Comparison of ENCODE assay signal across 9 mouse cellular contexts in the genomic region with DNA sequence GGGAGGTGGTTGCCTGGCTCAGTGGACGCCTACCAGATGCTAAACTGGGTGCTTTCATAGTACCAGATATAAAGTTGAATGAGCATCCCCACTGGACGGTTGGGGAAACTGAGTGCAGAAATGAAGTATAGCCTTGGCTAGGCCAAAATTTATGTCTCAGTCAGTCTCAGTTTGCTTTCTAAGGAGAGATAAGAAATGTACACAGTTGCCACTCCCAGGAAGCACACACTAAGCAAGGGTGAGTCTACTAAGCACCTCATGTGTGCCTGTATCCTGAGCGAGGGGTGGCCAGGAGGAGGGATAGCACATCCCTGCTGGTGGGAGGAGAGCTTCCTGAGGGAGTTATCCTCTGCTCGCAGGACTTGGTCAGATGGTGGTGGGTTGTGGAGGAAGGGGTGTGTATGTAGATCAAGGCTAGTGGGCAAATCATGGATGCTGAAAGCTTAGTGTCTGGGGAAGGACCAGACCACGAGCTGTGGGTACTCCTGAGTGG. TPM values are rescaled to one million over a fixed set of nuclear protein-coding genes. Genes with fewer than 3 reads are reported as not detected.
A peak's percentile ranks its signal among the peaks of the same experiment; 100 is the strongest.
DNase-seq lines count a peak whose midpoint lies in the region; ATAC-seq and TF ChIP-seq lines count a peak whose summit lies in the region.
"Had no signal": no experiment of that assay in that cellular context is flagged by ENCODE, and none has a peak within 500 bp of the region (broad histone marks: within the 10 kb centered on the region; RNA-seq: fewer than 3 reads in every experiment).

No protein-coding gene starts in this region.

- ATAC-seq in kidney, embryonic 16.5 days (ENCODE audit: low FRiP score, low TSS enrichment): no peak
- ATAC-seq in embryonic facial prominence, embryonic 11.5 days (replicated peaks; ENCODE audit: insufficient number of reproducible peaks, low FRiP score, low TSS enrichment, low read depth): no peak
- ATAC-seq in hindbrain, embryonic 13.5 days (ENCODE audit: low FRiP score): no peak
- no peak for ATAC-seq in midbrain, postnatal 0 days (ENCODE audit: low FRiP score)

- H3K4me3 ChIP-seq in kidney, embryonic 16.5 days (ENCODE audit: low read length): peak overlapping the region; percentile 69
- peak overlapping the region; percentile 83; the same call in 1 of the 2 replicates for H3K4me3 ChIP-seq in embryonic facial prominence, embryonic 11.5 days (ENCODE audit: low read depth, low read length)
- peak overlapping the region; percentile 56; the same call in 1 of the 2 replicates for H3K4me3 ChIP-seq in hindbrain, embryonic 13.5 days
- no peak overlapping the region for H3K4me3 ChIP-seq in midbrain, postnatal 0 days (ENCODE audit: low read depth, low read length)

- peak overlapping the region; percentile 64 for H3K4me2 ChIP-seq in kidney, embryonic 16.5 days (replicated peaks; ENCODE audit: low read depth, low read length)
- peak overlapping the region; percentile 93 for H3K4me2 ChIP-seq in embryonic facial prominence, embryonic 11.5 days (ENCODE audit: low read depth, low read length)
- H3K4me2 ChIP-seq in hindbrain, embryonic 13.5 days: peak overlapping the region; percentile 74
- peak overlapping the region; percentile 62 for H3K4me2 ChIP-seq in midbrain, postnatal 0 days (ENCODE audit: low read depth, low read length, poor library complexity, severe bottlenecking)

- peaks cover 56% of the 10 kb centered on the region for H3K4me1 ChIP-seq in kidney, embryonic 16.5 days (ENCODE audit: insufficient read depth, low read length)
- H3K4me1 ChIP-seq in embryonic facial prominence, embryonic 11.5 days (ENCODE audit: control insufficient read depth, insufficient read depth, low read length): peaks cover 6% of the 10 kb centered on the region
- peaks cover 51% of the 10 kb centered on the region for H3K4me1 ChIP-seq in hindbrain, embryonic 13.5 days (replicated peaks)
- peaks cover 5% of the 10 kb centered on the region; the same call in 1 of the 2 replicates for H3K4me1 ChIP-seq in midbrain, postnatal 0 days (ENCODE audit: insufficient read depth, low read length)

- no peaks in the 10 kb centered on the region for H3K9me3 ChIP-seq in kidney, embryonic 16.5 days (ENCODE audit: low read length)
- no peaks in the 10 kb centered on the region for H3K9me3 ChIP-seq in embryonic facial prominence, embryonic 11.5 days (replicated peaks; ENCODE audit: control insufficient read depth, low read length)
- H3K9me3 ChIP-seq in hindbrain, embryonic 13.5 days: no peaks in the 10 kb centered on the region
- H3K9me3 ChIP-seq in midbrain, postnatal 0 days (ENCODE audit: low read length): no peaks in the 10 kb centered on the region

- peak overlapping the region; percentile 93 for H3K27ac ChIP-seq in kidney, embryonic 16.5 days (ENCODE audit: low read length)
- peak overlapping the region; percentile 62; the same call in 1 of the 2 replicates for H3K27ac ChIP-seq in embryonic facial prominence, embryonic 11.5 days (replicated peaks; ENCODE audit: low read depth, low read length)
- no peak overlapping the region for H3K27ac ChIP-seq in hindbrain, embryonic 13.5 days
- no peak overlapping the region for H3K27ac ChIP-seq in midbrain, postnatal 0 days (ENCODE audit: low read depth, low read length)

- DNase-seq in kidney, adult 11 months: no peak
- DNase-seq in embryonic facial prominence, embryonic 11.5 days (ENCODE audit: low spot score): no peak
- DNase-seq in midbrain, postnatal 0 days (ENCODE audit: low spot score): no peak
- no peak for DNase-seq in ovary, postnatal 10 days (ENCODE audit: low spot score)
- no peak for DNase-seq in urinary bladder, adult 18-20 months (ENCODE audit: low spot score in 2 of 2)
- DNase-seq in urinary bladder, adult 2 months (ENCODE audit: low spot score): no peak

- H3K9ac ChIP-seq in kidney, embryonic 16.5 days (replicated peaks; ENCODE audit: low read length): peak overlapping the region; percentile 39; the same call in 1 of the 2 replicates
- H3K9ac ChIP-seq in embryonic facial prominence, embryonic 11.5 days (replicated peaks; ENCODE audit: low read length): no peak overlapping the region
- H3K9ac ChIP-seq in hindbrain, embryonic 13.5 days: peak overlapping the region; percentile 29; the same call in 1 of the 2 replicates
- H3K9ac ChIP-seq in midbrain, postnatal 0 days (replicated peaks; ENCODE audit: low read length, poor library complexity, severe bottlenecking): no peak overlapping the region

- peaks cover 8% of the 10 kb centered on the region; the same call in 1 of the 2 replicates for H3K36me3 ChIP-seq in kidney, embryonic 16.5 days (ENCODE audit: insufficient read depth, low read length)
- no peaks in the 10 kb centered on the region for H3K36me3 ChIP-seq in embryonic facial prominence, embryonic 11.5 days (replicated peaks; ENCODE audit: control insufficient read depth, insufficient read depth, low read depth, low read length)
- H3K36me3 ChIP-seq in hindbrain, embryonic 13.5 days: peaks cover 12% of the 10 kb centered on the region; the same call in 1 of the 2 replicates
- H3K36me3 ChIP-seq in midbrain, postnatal 0 days (ENCODE audit: insufficient read depth, low read length): peaks cover 10% of the 10 kb centered on the region

- no peaks in the 10 kb centered on the region for H3K27me3 ChIP-seq in kidney, embryonic 16.5 days (ENCODE audit: insufficient read depth, low read length)
- no peaks in the 10 kb centered on the region for H3K27me3 ChIP-seq in embryonic facial prominence, embryonic 11.5 days (ENCODE audit: control insufficient read depth, insufficient read depth, low read length)
- no peaks in the 10 kb centered on the region for H3K27me3 ChIP-seq in hindbrain, embryonic 13.5 days
- no peaks in the 10 kb centered on the region for H3K27me3 ChIP-seq in midbrain, postnatal 0 days (ENCODE audit: insufficient read depth, low read length)

- no peak for TF ChIP-seq CTCF in midbrain, postnatal 0 days (IDR thresholded peaks at IDR 0.05)

- WGBS in kidney, embryonic 16.5 days: 12% methylated on average over 5 of the region's 5 CpGs
- 35% methylated on average over 5 of the region's 5 CpGs for WGBS in embryonic facial prominence, embryonic 11.5 days
- WGBS in hindbrain, embryonic 13.5 days: 50% methylated on average over 5 of the region's 5 CpGs
- WGBS in midbrain, postnatal 0 days: 55% methylated on average over 5 of the region's 5 CpGs

RNA-seq across cellular contexts. Expression of gene Triobp, which starts 36.8 kb away (rescaled TPM):
- 67.3 and 78.4 TPM in 2 replicates for polyA plus RNA-seq in kidney, embryonic 16.5 days (2015; fragmentation: Nextera tagmentation; extraction: Ambion mirVana)
- 33.4 and 36.9 TPM in 2 replicates for polyA plus RNA-seq in embryonic facial prominence, embryonic 11.5 days (2014; fragmentation: Nextera tagmentation; extraction: Ambion mirVana)
- polyA plus RNA-seq in hindbrain, embryonic 13.5 days (2015; fragmentation: Nextera tagmentation; extraction: Ambion mirVana): 31.6 and 36.6 TPM in 2 replicates
- 40.0 and 53.3 TPM in 2 replicates for total RNA-seq in midbrain, postnatal 0 days (2014; rRNA removed)
- 24.7 and 28.4 TPM in 2 replicates for polyA plus RNA-seq in midbrain, postnatal 0 days (2015; fragmentation: Nextera tagmentation; extraction: Ambion mirVana)
- 47.1 and 57.9 TPM in 2 replicates for polyA plus RNA-seq in urinary bladder, adult 2 months (2012; rRNA removed)

RNA-seq across cellular contexts. Expression of gene H1f0, which starts 43.9 kb away (rescaled TPM):
- polyA plus RNA-seq in kidney, embryonic 16.5 days (2015; fragmentation: Nextera tagmentation; extraction: Ambion mirVana): 521 and 528 TPM in 2 replicates
- 315 and 326 TPM in 2 replicates for polyA plus RNA-seq in embryonic facial prominence, embryonic 11.5 days (2014; fragmentation: Nextera tagmentation; extraction: Ambion mirVana)
- 259 and 266 TPM in 2 replicates for polyA plus RNA-seq in hindbrain, embryonic 13.5 days (2015; fragmentation: Nextera tagmentation; extraction: Ambion mirVana)
- total RNA-seq in midbrain, postnatal 0 days (2014; rRNA removed): 132 and 136 TPM in 2 replicates
- polyA plus RNA-seq in midbrain, postnatal 0 days (2015; fragmentation: Nextera tagmentation; extraction: Ambion mirVana): 135 and 144 TPM in 2 replicates
- polyA plus RNA-seq in urinary bladder, adult 2 months (2012; rRNA removed): 103 and 117 TPM in 2 replicates

RNA-seq across cellular contexts. Expression of gene Nol12, which starts 49.6 kb away (rescaled TPM):
- 55.0 and 59.9 TPM in 2 replicates for polyA plus RNA-seq in kidney, embryonic 16.5 days (2015; fragmentation: Nextera tagmentation; extraction: Ambion mirVana)
- polyA plus RNA-seq in embryonic facial prominence, embryonic 11.5 days (2014; fragmentation: Nextera tagmentation; extraction: Ambion mirVana): 56.7 and 58.8 TPM in 2 replicates
- 57.4 and 62.3 TPM in 2 replicates for polyA plus RNA-seq in hindbrain, embryonic 13.5 days (2015; fragmentation: Nextera tagmentation; extraction: Ambion mirVana)
- total RNA-seq in midbrain, postnatal 0 days (2014; rRNA removed): 8.1 and 17.1 TPM in 2 replicates
- polyA plus RNA-seq in midbrain, postnatal 0 days (2015; fragmentation: Nextera tagmentation; extraction: Ambion mirVana): 64.0 and 69.5 TPM in 2 replicates
- polyA plus RNA-seq in urinary bladder, adult 2 months (2012; rRNA removed): 26.5 and 30.7 TPM in 2 replicates

RNA-seq across cellular contexts. Expression of gene Galr3, which starts 57.4 kb away (rescaled TPM):
- polyA plus RNA-seq in kidney, embryonic 16.5 days (2015; fragmentation: Nextera tagmentation; extraction: Ambion mirVana): not detected in 2 replicates
- 0.18 TPM in 1 of 2 replicates, not detected in the other for polyA plus RNA-seq in embryonic facial prominence, embryonic 11.5 days (2014; fragmentation: Nextera tagmentation; extraction: Ambion mirVana)
- polyA plus RNA-seq in hindbrain, embryonic 13.5 days (2015; fragmentation: Nextera tagmentation; extraction: Ambion mirVana): 0.17 TPM in 1 of 2 replicates, not detected in the other
- total RNA-seq in midbrain, postnatal 0 days (2014; rRNA removed): 3.3 and 3.9 TPM in 2 replicates
- polyA plus RNA-seq in midbrain, postnatal 0 days (2015; fragmentation: Nextera tagmentation; extraction: Ambion mirVana): 0.25 and 0.32 TPM in 2 replicates
- polyA plus RNA-seq in urinary bladder, adult 2 months (2012; rRNA removed): 0.14 and 0.19 TPM in 2 replicates
- polyA plus RNA-seq: testis, adult 2 months had no signal

RNA-seq across cellular contexts. Expression of gene Lgals1, which starts 57.8 kb away (rescaled TPM):
- 659 and 673 TPM in 2 replicates for polyA plus RNA-seq in kidney, embryonic 16.5 days (2015; fragmentation: Nextera tagmentation; extraction: Ambion mirVana)
- 547 and 598 TPM in 2 replicates for polyA plus RNA-seq in embryonic facial prominence, embryonic 11.5 days (2014; fragmentation: Nextera tagmentation; extraction: Ambion mirVana)
- 193 and 202 TPM in 2 replicates for polyA plus RNA-seq in hindbrain, embryonic 13.5 days (2015; fragmentation: Nextera tagmentation; extraction: Ambion mirVana)
- total RNA-seq in midbrain, postnatal 0 days (2014; rRNA removed): 35.4 and 46.2 TPM in 2 replicates
- 69.7 and 76.8 TPM in 2 replicates for polyA plus RNA-seq in midbrain, postnatal 0 days (2015; fragmentation: Nextera tagmentation; extraction: Ambion mirVana)
- 979 and 1,151 TPM in 2 replicates for polyA plus RNA-seq in urinary bladder, adult 2 months (2012; rRNA removed)

Comparison
In these comparisons a context has a peak if more than half of its experiments do, and no peak if none do; other contexts are left out.
1. H3K27ac ChIP-seq: peak in kidney, embryonic 16.5 days (single experiment) and embryonic facial prominence, embryonic 11.5 days (single experiment); none in hindbrain, embryonic 13.5 days (single experiment) and midbrain, postnatal 0 days (single experiment).
2. H3K9ac ChIP-seq: peak in kidney, embryonic 16.5 days (single experiment) and hindbrain, embryonic 13.5 days (single experiment); none in embryonic facial prominence, embryonic 11.5 days (single experiment) and midbrain, postnatal 0 days (single experiment).
3. Peak in every context shown above with its lines, with median percentiles within 50 percentile points of each other: H3K4me2 ChIP-seq.